Mouse (Mus musculus) erythroblast, embryonic 14.5 days (primary cell): ENCODE data around the gene Bcas1. TPM values are rescaled to one million over a fixed set of nuclear protein-coding genes. Genes with fewer than 3 reads are reported as not detected.

Experiments
- H3K27me3 ChIP-seq: 2 replicates; pipeline ENCODE4 v1.6.1; 2012; ENCODE audit warnings: inconsistent platforms; ENCODE audit not compliant: control insufficient read depth
- H3K36me3 ChIP-seq: 2 replicates; pipeline ENCODE4 v1.6.1; 2012; ENCODE audit warnings: mild to moderate bottlenecking, inconsistent platforms; ENCODE audit not compliant: control insufficient read depth
- H3K4me1 ChIP-seq: 2 replicates; pipeline ENCODE4 v1.6.1; 2012; ENCODE audit warnings: inconsistent platforms; ENCODE audit not compliant: control insufficient read depth
- H3K4me3 ChIP-seq: replicated peaks from 2 replicates; pipeline ENCODE3; 2012; ENCODE audit warnings: moderate library complexity, mild to moderate bottlenecking, inconsistent platforms
- H3K9me3 ChIP-seq: 2 replicates; pipeline ENCODE4 v1.6.1; 2012; ENCODE audit warnings: low read length, inconsistent platforms, mixed read lengths; ENCODE audit not compliant: control insufficient read depth
- GATA1 ChIP-seq: IDR thresholded peaks from 2 replicates; pipeline ENCODE4 v1.6.1; 2012; ENCODE audit warnings: low read length, inconsistent platforms, mixed read lengths
- TAL1 ChIP-seq: IDR thresholded peaks from 3 replicates; pipeline ENCODE4 v1.6.1; 2012; ENCODE audit warnings: low read length, inconsistent platforms, mixed read lengths
- polyA plus RNA-seq: library from polyadenylated mRNA; stranded (reverse); fragments of >175 nt; gene quantifications from 2 replicates; pipeline ENCODE4 v1.2.3, GENCODE M21; 2012

The Bcas1 gene
- polyA plus RNA-seq, 1 experiment, result 0.11 TPM

DNA sequence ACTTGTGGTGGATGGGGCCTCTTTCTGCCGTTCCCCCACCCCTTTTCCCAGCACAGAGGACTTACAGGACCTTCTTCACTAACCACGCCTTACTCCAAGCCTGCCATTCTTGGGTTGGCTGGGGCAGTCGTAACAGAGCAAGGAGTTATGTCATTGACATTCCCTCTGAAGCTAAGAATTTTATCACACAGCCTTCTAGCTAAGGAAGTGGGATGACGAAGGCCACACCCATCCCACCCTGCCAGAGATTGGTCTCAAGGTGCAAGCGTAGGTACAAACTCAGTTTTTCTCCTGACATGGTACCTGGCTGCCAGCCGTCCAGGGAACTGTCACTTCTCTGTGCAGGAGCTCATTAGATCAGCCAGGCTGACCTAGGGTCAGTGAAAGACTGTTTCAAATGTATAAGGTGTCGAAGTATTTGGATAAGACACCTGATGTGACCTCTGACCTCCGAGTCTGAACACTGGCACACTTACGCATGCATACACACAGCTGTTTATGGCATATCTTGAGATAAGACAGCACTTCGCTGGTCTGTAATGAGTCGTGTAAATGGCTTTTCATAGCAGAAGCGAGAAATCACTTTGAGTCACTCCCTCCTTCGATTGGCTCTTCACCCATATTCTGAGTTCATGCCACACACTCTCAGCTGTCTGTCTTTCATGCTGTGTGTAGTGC is 117.2 kb downstream of the Bcas1 start:
- Histone ChIP-seq H3K4me1 (no peaks in the 10 kb centered on the region), H3K9me3 (no peaks in the 10 kb centered on the region), H3K36me3 (no peaks in the 10 kb centered on the region), H3K4me3 (no peak overlapping the region), H3K27me3 (no peaks in the 10 kb centered on the region)
- TF ChIP-seq GATA1 (no peak), TAL1 (no peak)

DNA sequence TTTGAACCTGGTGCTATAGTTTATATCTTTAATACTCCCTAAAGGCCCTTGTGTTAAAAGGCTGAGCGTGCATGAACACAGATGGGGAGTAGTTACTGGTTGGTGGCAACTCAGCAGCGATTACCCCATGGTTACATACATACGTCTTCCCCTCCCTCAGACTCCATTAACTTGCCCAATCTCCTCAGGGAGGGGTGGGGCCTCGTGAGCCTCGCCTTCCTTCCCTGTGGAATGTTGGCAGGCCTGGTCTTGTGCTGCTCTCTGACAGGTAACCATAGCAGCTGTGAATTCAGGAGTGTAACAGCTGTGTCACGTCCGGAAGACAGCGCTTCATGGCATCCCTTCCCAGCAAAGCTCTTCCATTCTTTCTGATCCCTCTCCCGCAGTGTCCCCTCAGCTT is 118.7 kb downstream of the Bcas1 start:
- Histone ChIP-seq H3K4me1 (no peaks in the 10 kb centered on the region), H3K4me3 (no peak overlapping the region)
- no peak for TF ChIP-seq GATA1
- TF ChIP-seq TAL1, result no peak

DNA sequence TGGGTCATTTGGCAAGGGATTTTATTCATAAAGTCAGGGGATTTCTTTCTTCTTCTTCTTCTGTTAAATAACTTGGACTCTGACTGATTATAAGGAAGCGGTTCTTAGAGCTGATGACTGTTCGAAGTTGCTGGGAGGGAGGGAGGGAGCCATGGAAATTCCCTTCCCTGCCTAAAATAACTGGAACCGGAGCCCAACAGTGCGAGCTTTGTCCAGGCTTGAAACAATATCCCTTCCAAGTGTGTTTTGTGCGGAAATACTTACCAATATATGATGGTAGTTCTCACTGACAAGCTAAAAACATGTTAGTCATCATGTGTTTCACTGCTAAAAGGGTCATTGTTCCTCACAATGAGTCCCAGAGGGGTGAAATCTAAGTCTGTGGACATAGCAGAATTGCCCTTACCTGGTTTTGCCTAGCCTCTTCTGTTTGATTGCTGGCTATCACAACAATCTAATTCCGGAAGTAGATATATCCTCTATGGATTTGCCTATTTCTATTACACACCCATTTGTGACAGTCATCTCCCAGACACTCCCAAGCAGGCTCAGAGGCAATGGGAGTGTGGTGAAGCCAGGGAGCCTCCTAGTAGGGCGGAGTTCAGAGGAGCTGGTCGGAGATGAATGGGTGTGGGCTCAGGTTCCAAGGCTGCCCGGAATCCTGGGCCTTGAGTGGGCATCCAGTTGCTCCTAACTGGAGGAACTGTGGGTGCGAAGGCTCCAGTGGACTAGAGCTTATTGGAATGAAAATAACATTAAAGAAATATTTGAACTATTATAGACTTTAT is 119.4 kb downstream of the Bcas1 start:
- TF ChIP-seq TAL1 (no peak), GATA1 (no peak)
- H3K36me3 ChIP-seq, result no peaks in the 10 kb centered on the region

More for the DNA sequence above, 118.7 kb downstream of the Bcas1 start:
- Histone ChIP-seq H3K36me3 (no peaks in the 10 kb centered on the region), H3K27me3 (no peaks in the 10 kb centered on the region), H3K9me3 (no peaks in the 10 kb centered on the region)

DNA sequence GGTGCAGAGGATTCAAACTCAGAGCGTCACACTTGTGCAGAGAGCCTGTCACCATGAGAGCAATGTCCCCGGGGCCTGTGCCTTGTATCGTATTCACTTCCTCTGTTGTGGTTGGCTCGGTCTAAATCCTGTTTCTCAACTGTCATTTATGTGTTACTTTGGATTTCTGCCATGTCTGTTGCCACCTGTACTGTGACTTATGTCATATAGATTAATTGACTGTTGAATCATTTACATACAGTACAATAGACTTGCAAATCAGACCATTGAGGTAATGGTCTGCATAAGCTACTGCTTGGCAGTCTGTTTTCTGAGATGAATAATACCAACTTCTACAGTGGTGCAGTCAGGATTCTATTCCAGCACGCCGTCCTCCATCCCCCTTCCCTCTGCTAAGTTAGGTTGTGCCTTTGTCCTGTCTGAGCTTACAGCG is 120.0 kb downstream of the Bcas1 start:
- no peaks in the 10 kb centered on the region for H3K4me1 ChIP-seq
- H3K27me3 ChIP-seq, result no peaks in the 10 kb centered on the region
- H3K36me3 ChIP-seq, result no peaks in the 10 kb centered on the region
- H3K4me3 ChIP-seq, result no peak overlapping the region
- TF ChIP-seq GATA1 (no peak), TAL1 (no peak)
- peaks cover 5% of the 10 kb centered on the region for H3K9me3 ChIP-seq

More for the DNA sequence above, 119.4 kb downstream of the Bcas1 start:
- H3K9me3 ChIP-seq, result no peaks in the 10 kb centered on the region; the same call in 1 of the 2 replicates
- no peaks in the 10 kb centered on the region for H3K4me1 ChIP-seq
- H3K27me3 ChIP-seq, result no peaks in the 10 kb centered on the region
- no peak overlapping the region for H3K4me3 ChIP-seq

DNA sequence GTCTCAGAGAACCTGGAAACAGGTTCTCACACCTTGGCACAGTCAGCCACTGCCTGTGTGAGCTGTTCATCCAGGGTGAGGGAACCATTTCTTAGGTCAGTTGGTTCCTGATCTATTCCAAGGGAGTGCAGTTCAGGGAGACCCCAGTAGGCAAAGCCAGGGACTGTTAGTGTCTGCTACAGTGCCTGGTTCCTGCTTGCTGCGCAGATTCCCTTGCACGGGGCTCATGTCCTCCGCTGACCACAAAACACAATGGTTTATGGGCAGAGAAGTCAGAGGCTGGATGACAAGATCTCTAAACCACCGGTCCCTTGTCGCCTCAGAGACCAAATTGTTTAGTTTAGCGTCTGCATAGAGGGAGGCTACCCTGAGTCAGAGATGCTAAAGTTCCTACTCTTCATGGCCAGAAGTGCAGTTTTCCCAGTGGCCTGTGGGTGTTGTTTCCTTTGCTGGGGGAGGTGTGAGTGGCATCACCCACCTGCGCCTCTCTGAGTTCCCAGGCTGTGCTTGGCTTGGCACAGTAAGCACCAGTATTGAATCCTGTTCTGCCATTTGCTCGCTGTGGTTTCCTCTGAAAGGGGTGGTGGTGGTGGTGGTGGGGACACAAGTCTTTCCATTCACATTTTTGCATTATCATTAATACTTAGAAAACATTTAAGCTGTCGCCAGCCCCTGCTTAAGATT is 120.9 kb downstream of the Bcas1 start:
- no peak overlapping the region for H3K4me3 ChIP-seq
- no peaks in the 10 kb centered on the region for H3K27me3 ChIP-seq
- no peaks in the 10 kb centered on the region for H3K36me3 ChIP-seq
- TF ChIP-seq TAL1, result no peak
- TF ChIP-seq GATA1, result no peak
- H3K4me1 ChIP-seq, result no peaks in the 10 kb centered on the region
- peaks cover 8% of the 10 kb centered on the region for H3K9me3 ChIP-seq

DNA sequence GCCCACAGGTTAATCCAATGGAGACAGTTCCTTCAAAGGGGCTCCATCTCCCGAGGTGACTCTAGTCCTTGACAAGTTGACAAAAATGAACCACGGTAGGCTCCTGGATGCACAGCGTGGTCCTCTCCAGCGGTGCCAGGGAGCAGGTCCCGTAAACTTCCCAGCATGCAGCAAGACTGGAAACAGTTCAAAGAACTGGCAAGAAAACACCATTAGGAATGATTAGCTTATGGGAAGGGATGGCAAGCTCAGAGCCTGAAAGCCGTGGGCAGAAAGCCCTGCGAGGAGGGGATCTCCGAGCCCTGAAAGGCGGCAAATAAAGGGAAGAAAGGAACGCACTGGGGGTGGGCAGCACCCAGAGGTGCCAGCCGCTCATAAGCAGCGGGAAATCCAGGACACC is 122.9 kb downstream of the Bcas1 start:
- Histone ChIP-seq H3K36me3 (no peaks in the 10 kb centered on the region), H3K4me1 (no peaks in the 10 kb centered on the region), H3K9me3 (peaks cover 10% of the 10 kb centered on the region), H3K4me3 (no peak overlapping the region), H3K27me3 (no peaks in the 10 kb centered on the region)
- TF ChIP-seq GATA1, result no peak
- no peak for TF ChIP-seq TAL1

DNA sequence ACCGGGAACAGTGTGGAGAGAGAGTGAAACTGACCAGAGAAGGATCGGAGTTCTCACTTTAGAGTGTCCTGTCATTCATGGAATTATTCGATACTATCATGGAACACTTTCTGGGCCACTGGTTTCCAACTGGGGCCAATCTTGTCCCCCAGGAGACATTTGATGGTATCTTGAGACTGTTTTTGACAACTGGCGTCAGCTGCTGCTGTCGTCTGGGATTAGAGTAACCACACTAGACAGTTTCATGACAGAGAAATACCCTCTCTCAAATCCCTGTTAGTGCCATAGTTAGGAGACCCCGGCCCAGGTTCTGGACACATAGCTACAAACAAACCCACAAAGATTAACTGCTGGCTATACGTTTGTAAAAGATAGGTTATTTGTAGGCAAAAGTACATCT is 124.0 kb downstream of the Bcas1 start:
- Histone ChIP-seq H3K9me3 (peaks cover 10% of the 10 kb centered on the region), H3K36me3 (no peaks in the 10 kb centered on the region), H3K4me3 (no peak overlapping the region), H3K27me3 (no peaks in the 10 kb centered on the region), H3K4me1 (no peaks in the 10 kb centered on the region)
- no peak for TF ChIP-seq GATA1
- no peak for TF ChIP-seq TAL1

DNA sequence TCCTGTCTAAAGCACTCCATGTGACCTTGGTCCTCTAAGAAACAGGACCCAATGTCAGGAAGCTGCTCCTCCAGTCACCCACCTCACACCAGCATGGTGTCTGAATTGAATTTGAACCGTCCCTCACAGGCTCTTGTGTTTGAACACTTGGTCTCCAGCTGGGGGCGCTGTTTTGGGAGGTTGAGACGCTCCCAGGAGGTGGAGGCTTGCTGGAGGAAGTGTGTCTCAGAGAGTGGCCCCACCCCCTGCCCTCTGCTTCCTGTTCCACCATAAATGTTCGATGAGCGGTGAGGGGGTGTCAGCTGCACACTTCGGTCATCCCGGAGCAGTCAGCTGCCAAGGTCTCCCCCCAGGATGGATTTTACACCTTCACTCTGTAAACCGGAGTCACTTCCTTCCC is 124.8 kb downstream of the Bcas1 start:
- Histone ChIP-seq H3K4me3 (no peak overlapping the region), H3K9me3 (peaks cover 10% of the 10 kb centered on the region), H3K36me3 (no peaks in the 10 kb centered on the region), H3K27me3 (no peaks in the 10 kb centered on the region), H3K4me1 (no peaks in the 10 kb centered on the region)
- TF ChIP-seq TAL1 (no peak), GATA1 (no peak)

Other genes starting within 250 kb of the Bcas1 start
- 0.06 and 0.61 TPM in 2 replicates for gene Pfdn4, start 68.6 kb upstream of the Bcas1 start, polyA plus RNA-seq
- not detected in 2 replicates for gene Cyp24a1, start 69.3 kb upstream of the Bcas1 start, polyA plus RNA-seq
- 0.03 TPM in 1 of 2 replicates, not detected in the other for gene 4930470P17Rik, start 174.2 kb upstream of the Bcas1 start, polyA plus RNA-seq